Mouse (Mus musculus): Measurements from ENCODE around the gene Ankrd60. TPM values are rescaled to one million over a fixed set of nuclear protein-coding genes. Genes with fewer than 3 reads are reported as not detected.

Ankrd60 gene
- polyA plus RNA-seq, 1 experiment: not detected

- no peaks in the 10 kb centered on the region for H3K79me2 ChIP-seq (ENCODE audit: control insufficient read depth, insufficient read depth)
- peaks cover 5% of the 10 kb centered on the region for H3K36me3 ChIP-seq (ENCODE audit: control insufficient read depth, insufficient read depth)
- H3K4me2 ChIP-seq (ENCODE audit: low read depth): no peak overlapping the region
- no peak overlapping the region for H3K4me3 ChIP-seq
- H3K27me3 ChIP-seq (ENCODE audit: control insufficient read depth, insufficient read depth, insufficient read length): no peaks in the 10 kb centered on the region
- H3ac ChIP-seq (ENCODE audit: control insufficient read depth, insufficient read length): no peak overlapping the region
- TF ChIP-seq CEBPB (IDR thresholded peaks at IDR 0.05; ENCODE audit: insufficient read depth, poor library complexity, severe bottlenecking): no peak
- no peak for TF ChIP-seq MYOD1 (IDR thresholded peaks at IDR 0.05; ENCODE audit: control insufficient read depth in 1 of 3, insufficient read length in 2 of 3, low read depth in 2 of 3)
- no peak for TF ChIP-seq POLR2AphosphoS2 (IDR thresholded peaks at IDR 0.05; ENCODE audit: insufficient read length, low read depth)
- TF ChIP-seq E2F4 (IDR thresholded peaks at IDR 0.05; ENCODE audit: insufficient read depth): no peak
- no peak for TF ChIP-seq TCF12 (IDR thresholded peaks at IDR 0.05; ENCODE audit: insufficient read depth, poor library complexity, severe bottlenecking)
- no peak for TF ChIP-seq POLR2A (IDR thresholded peaks at IDR 0.05; ENCODE audit: insufficient read length, low read depth)
- no peak for TF ChIP-seq REST (IDR thresholded peaks at IDR 0.05; ENCODE audit: insufficient read depth, insufficient read length)
- TF ChIP-seq USF1 (IDR thresholded peaks at IDR 0.05; ENCODE audit: low read depth): no peak
- no peak for TF ChIP-seq TCF3 (IDR thresholded peaks at IDR 0.05; ENCODE audit: insufficient read length, low read depth)
- TF ChIP-seq MAX (IDR thresholded peaks at IDR 0.05; ENCODE audit: low read depth): no peak
- TF ChIP-seq SRF (IDR thresholded peaks at IDR 0.05; ENCODE audit: control insufficient read depth, insufficient read length, low read depth): no peak
- TF ChIP-seq MYOG (IDR thresholded peaks at IDR 0.05; ENCODE audit: control insufficient read depth in 1 of 3, insufficient read depth in 1 of 3, insufficient read length in 2 of 3, low read depth in 2 of 3): no peak
These were observed 7.4 kb upstream of the Ankrd60 start for GRCm38 (mm10) chr2:173585387-173586117.

DNA sequence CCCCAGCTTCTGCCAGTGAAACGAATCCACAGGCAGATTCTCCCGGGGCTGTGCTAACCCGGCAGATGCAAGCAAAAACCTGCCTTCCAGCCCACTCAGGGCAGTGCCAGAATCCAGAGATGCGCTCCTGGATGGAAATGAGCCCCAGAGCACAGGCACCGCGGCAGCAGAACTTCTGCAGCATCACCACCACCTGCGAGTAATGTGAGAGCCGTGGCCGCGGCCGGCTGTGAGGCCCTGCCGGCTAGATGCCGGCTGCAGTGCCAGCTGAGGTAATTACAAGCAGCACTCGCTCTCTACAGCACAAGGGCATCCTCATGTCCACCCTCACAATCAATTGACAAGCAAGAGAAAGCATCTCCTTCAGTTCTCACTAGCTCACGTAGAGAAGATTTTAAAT, 6.2 kb upstream of the Ankrd60 start:
- Histone ChIP-seq H3K4me2 (ENCODE audit: low read depth) (no peak overlapping the region), H3ac (ENCODE audit: control insufficient read depth, insufficient read length) (no peak overlapping the region), H3K36me3 (ENCODE audit: control insufficient read depth, insufficient read depth) (peaks cover 5% of the 10 kb centered on the region), H3K4me3 (no peak overlapping the region), H3K27me3 (ENCODE audit: control insufficient read depth, insufficient read depth, insufficient read length) (no peaks in the 10 kb centered on the region), H3K79me2 (ENCODE audit: control insufficient read depth, insufficient read depth) (no peaks in the 10 kb centered on the region)
- TF ChIP-seq POLR2A (IDR thresholded peaks at IDR 0.05; ENCODE audit: insufficient read length, low read depth) (no peak), MYOD1 (IDR thresholded peaks at IDR 0.05; ENCODE audit: control insufficient read depth in 1 of 3, insufficient read length in 2 of 3, low read depth in 2 of 3) (no peak), USF1 (IDR thresholded peaks at IDR 0.05; ENCODE audit: low read depth) (no peak), MAX (IDR thresholded peaks at IDR 0.05; ENCODE audit: low read depth) (no peak), TCF12 (IDR thresholded peaks at IDR 0.05; ENCODE audit: insufficient read depth, poor library complexity, severe bottlenecking) (no peak), CEBPB (IDR thresholded peaks at IDR 0.05; ENCODE audit: insufficient read depth, poor library complexity, severe bottlenecking) (no peak)

DNA sequence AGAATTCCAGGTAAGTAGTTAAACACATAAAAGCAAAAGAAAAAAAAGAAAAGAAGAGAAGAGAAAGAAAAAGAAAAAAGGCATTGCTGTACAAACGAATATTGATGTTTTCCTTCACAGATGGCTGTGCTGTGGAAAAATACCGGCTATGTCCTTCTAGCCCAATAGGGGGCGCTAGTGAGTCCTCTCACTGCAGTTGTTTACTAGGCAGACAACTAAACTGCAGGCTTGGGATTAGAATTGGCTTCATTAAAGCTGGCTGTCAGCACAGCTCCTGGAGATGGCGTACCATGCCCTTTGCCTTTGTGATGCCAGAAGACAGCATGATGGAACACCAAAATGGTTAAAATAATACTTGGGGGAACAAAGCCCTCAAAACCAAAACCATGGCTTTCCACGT, 5.3 kb upstream of the Ankrd60 start:
- Histone ChIP-seq H3ac (ENCODE audit: control insufficient read depth, insufficient read length) (no peak overlapping the region), H3K4me3 (no peak overlapping the region), H3K27me3 (ENCODE audit: control insufficient read depth, insufficient read depth, insufficient read length) (no peaks in the 10 kb centered on the region), H3K4me2 (ENCODE audit: low read depth) (no peak overlapping the region), H3K36me3 (ENCODE audit: control insufficient read depth, insufficient read depth) (peaks cover 5% of the 10 kb centered on the region), H3K79me2 (ENCODE audit: control insufficient read depth, insufficient read depth) (no peaks in the 10 kb centered on the region)
- TF ChIP-seq TCF12 (IDR thresholded peaks at IDR 0.05; ENCODE audit: insufficient read depth, poor library complexity, severe bottlenecking) (no peak), POLR2A (IDR thresholded peaks at IDR 0.05; ENCODE audit: insufficient read length, low read depth) (no peak), TCF3 (IDR thresholded peaks at IDR 0.05; ENCODE audit: insufficient read length, low read depth) (no peak), USF1 (IDR thresholded peaks at IDR 0.05; ENCODE audit: low read depth) (no peak), MYOD1 (IDR thresholded peaks at IDR 0.05; ENCODE audit: control insufficient read depth in 1 of 3, insufficient read length in 2 of 3, low read depth in 2 of 3) (no peak), MAX (IDR thresholded peaks at IDR 0.05; ENCODE audit: low read depth) (no peak), MYOG (IDR thresholded peaks at IDR 0.05; ENCODE audit: control insufficient read depth in 1 of 3, insufficient read depth in 1 of 3, insufficient read length in 2 of 3, low read depth in 2 of 3) (no peak), SRF (IDR thresholded peaks at IDR 0.05; ENCODE audit: control insufficient read depth, insufficient read length, low read depth) (no peak), POLR2AphosphoS2 (IDR thresholded peaks at IDR 0.05; ENCODE audit: insufficient read length, low read depth) (no peak), E2F4 (IDR thresholded peaks at IDR 0.05; ENCODE audit: insufficient read depth) (no peak)

DNA sequence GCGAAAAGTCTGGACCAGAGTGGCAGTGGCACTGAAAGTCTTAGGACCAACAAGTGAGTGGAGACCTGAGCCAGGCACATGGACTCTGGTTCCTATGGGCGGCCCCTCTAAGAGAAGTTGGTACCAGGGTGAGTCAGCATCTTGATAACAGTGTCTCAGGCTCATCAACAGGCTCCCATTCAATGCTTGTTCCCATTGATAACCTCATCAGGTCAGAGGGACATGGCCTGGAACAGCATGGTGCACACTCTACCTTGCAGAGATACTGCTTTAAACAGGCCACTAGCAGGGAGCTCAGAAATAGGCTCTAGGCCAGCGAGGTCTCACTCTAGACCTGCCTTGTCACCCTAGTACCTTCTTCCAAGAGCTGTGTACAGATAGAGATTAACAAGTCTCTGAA, 4.7 kb upstream of the Ankrd60 start:
- Histone ChIP-seq H3ac (ENCODE audit: control insufficient read depth, insufficient read length) (no peak overlapping the region), H3K4me2 (ENCODE audit: low read depth) (no peak overlapping the region), H3K79me2 (ENCODE audit: control insufficient read depth, insufficient read depth) (no peaks in the 10 kb centered on the region), H3K36me3 (ENCODE audit: control insufficient read depth, insufficient read depth) (peaks cover 5% of the 10 kb centered on the region), H3K4me3 (no peak overlapping the region), H3K27me3 (ENCODE audit: control insufficient read depth, insufficient read depth, insufficient read length) (peaks cover 5% of the 10 kb centered on the region)
- TF ChIP-seq MYOD1 (IDR thresholded peaks at IDR 0.05; ENCODE audit: control insufficient read depth in 1 of 3, insufficient read length in 2 of 3, low read depth in 2 of 3) (no peak), E2F4 (IDR thresholded peaks at IDR 0.05; ENCODE audit: insufficient read depth) (no peak), USF1 (IDR thresholded peaks at IDR 0.05; ENCODE audit: low read depth) (no peak), POLR2A (IDR thresholded peaks at IDR 0.05; ENCODE audit: insufficient read length, low read depth) (no peak), MAX (IDR thresholded peaks at IDR 0.05; ENCODE audit: low read depth) (no peak), MYOG (IDR thresholded peaks at IDR 0.05; ENCODE audit: control insufficient read depth in 1 of 3, insufficient read depth in 1 of 3, insufficient read length in 2 of 3, low read depth in 2 of 3) (no peak), REST (IDR thresholded peaks at IDR 0.05; ENCODE audit: insufficient read depth, insufficient read length) (no peak), SRF (IDR thresholded peaks at IDR 0.05; ENCODE audit: control insufficient read depth, insufficient read length, low read depth) (no peak), TCF12 (IDR thresholded peaks at IDR 0.05; ENCODE audit: insufficient read depth, poor library complexity, severe bottlenecking) (no peak), CEBPB (IDR thresholded peaks at IDR 0.05; ENCODE audit: insufficient read depth, poor library complexity, severe bottlenecking) (no peak), TCF3 (IDR thresholded peaks at IDR 0.05; ENCODE audit: insufficient read length, low read depth) (no peak), POLR2AphosphoS2 (IDR thresholded peaks at IDR 0.05; ENCODE audit: insufficient read length, low read depth) (no peak)
